Mouse (Mus musculus) olfactory bulb, adult 2 months (tissue): ENCODE measurements at regions not wholly inside any gene's neighbourhood (a gene's known extent, or its start where the extent isn't known, plus 50 kb on each side); places are given as distances from the start of the nearest gene placed in this dataset.

Experiments used
- CTCF ChIP-seq: fragments of 200-500 bp; IDR thresholded peaks from 2 replicates; pipeline ENCODE4 v1.5.1; 2012; ENCODE audit warnings: low read depth, mild to moderate bottlenecking, low read length, moderate library complexity; ENCODE audit not compliant: insufficient read depth
- POLR2A ChIP-seq: fragments of 200-500 bp; IDR thresholded peaks from 2 replicates; pipeline ENCODE4 v1.6.1; 2012; ENCODE audit warnings: mild to moderate bottlenecking, low read depth, low read length, moderate library complexity; ENCODE audit not compliant: insufficient read depth

DNA sequence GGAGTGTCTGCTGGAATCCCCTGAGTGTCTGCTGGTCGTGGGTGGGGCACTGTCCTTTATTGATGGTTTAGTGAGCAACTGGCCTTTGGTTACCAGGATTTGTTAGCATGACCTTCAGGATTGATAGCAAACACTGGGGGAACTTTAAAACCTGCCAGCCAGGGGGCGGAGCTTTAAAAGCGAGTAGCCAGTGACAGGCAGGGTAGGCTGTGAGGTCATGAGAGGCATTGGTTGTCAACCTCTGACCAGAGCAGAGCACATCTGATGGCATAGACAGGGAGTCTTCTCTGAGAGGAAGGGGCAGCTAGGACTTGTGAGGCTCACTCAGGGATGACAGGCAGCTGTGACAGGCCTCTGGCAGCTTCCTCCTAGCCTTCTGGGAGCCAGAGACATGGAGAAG, 415.3 kb upstream of the Kcnab2 start:
- no peak for TF ChIP-seq CTCF
- TF ChIP-seq POLR2A: no peak
